Mouse (Mus musculus) liver, embryonic 14.5 days (tissue): ENCODE data around the gene Rhobtb1. TPM values are rescaled to one million over a fixed set of nuclear protein-coding genes. Genes with fewer than 3 reads are reported as not detected.

Source experiments
- ATAC-seq: fragments of 200-750 bp; cut with Nextera tagmentation; 2 replicates; pipeline ENCODE4 v1.8.0; 2017; ENCODE audit warnings: moderate number of reproducible peaks, mild to moderate bottlenecking, moderate library complexity; ENCODE audit not compliant: insufficient read depth
- DNase-seq, 3 experiments: peaks; one replicate each; pipeline ENCODE4 v3.0.0-alpha.2; 2012 to 2013; ENCODE audit warnings: low read depth in 3 of 3, low spot score in 3 of 3
- H3K27ac ChIP-seq: fragments of 300-500 bp; sonication (generic); 2 replicates; pipeline ENCODE4 v1.5.1; 2014; ENCODE audit warnings: moderate library complexity, mild to moderate bottlenecking, control low read depth, inconsistent platforms
- H3K27me3 ChIP-seq: fragments of 300-500 bp; sonication (generic); 2 replicates; pipeline ENCODE4 v1.6.1; 2014; ENCODE audit warnings: mild to moderate bottlenecking, low read length, moderate library complexity; ENCODE audit not compliant: control insufficient read depth, insufficient read depth
- H3K36me3 ChIP-seq: fragments of 300-500 bp; sonication (generic); replicated peaks from 2 replicates; pipeline ENCODE4 v1.6.1; 2014; ENCODE audit warnings: low read depth; ENCODE audit not compliant: control insufficient read depth, insufficient read depth
- H3K4me1 ChIP-seq, 2 experiments: fragments of 200-500 bp in 1 of 2; fragments of 300-500 bp in 1 of 2; sonication (generic) in 1 of 2; replicated peaks; 2 replicates each; pipeline ENCODE4 v1.6.1; 2012 to 2014; ENCODE audit warnings: antibody characterized with exemption in 1 of 2, inconsistent platforms in 1 of 2, low read length in 1 of 2; ENCODE audit not compliant: control insufficient read depth in 2 of 2, insufficient read depth in 2 of 2
- H3K4me2 ChIP-seq: fragments of 300-500 bp; sonication (generic); 2 replicates; pipeline ENCODE4 v1.6.1; 2014; ENCODE audit warnings: low read depth, mild to moderate bottlenecking, control low read depth, moderate library complexity
- H3K4me3 ChIP-seq, 2 experiments: fragments of 200-500 bp in 1 of 2; fragments of 300-500 bp in 1 of 2; sonication (generic) in 1 of 2; 2 replicates each; pipeline ENCODE4 v1.5.1; 2012 to 2014; ENCODE audit warnings: low read depth in 2 of 2, low read length in 2 of 2, mild to moderate bottlenecking in 2 of 2, control low read depth in 1 of 2, inconsistent platforms in 1 of 2, moderate library complexity in 1 of 2; ENCODE audit not compliant: insufficient read depth in 1 of 2
- H3K9ac ChIP-seq: fragments of 300-500 bp; sonication (generic); replicated peaks from 2 replicates; pipeline ENCODE4 v1.6.1; 2014; ENCODE audit warnings: mild to moderate bottlenecking, control low read depth, moderate library complexity
- H3K9me3 ChIP-seq: fragments of 300-500 bp; sonication (generic); 2 replicates; pipeline ENCODE4 v1.6.1; 2016; ENCODE audit warnings: low read length, mixed read lengths; ENCODE audit not compliant: control insufficient read depth
- CTCF ChIP-seq: IDR thresholded peaks from 2 replicates; pipeline ENCODE4 v1.5.1; 2016; ENCODE audit warnings: antibody characterized with exemption, low read depth, control low read depth
- EP300 ChIP-seq: IDR thresholded peaks from 2 replicates; pipeline ENCODE4 v1.6.1; 2016; ENCODE audit warnings: antibody characterized with exemption, low read depth
- WGBS: fragments of 180-500 bp; shearing (Covaris S2); extraction: QIAGEN DNeasy Blood & Tissue Kit; methylation state at CpG from one replicate; pipeline ENCODE4 v1.1.7; 2014; ENCODE audit not compliant: insufficient replicate concordance; 5-methylcytosine and 5-hydroxymethylcytosine counted together
- polyA plus RNA-seq, 2 experiments: library from polyadenylated mRNA; depleted of rRNA in 1 of 2; stranded (reverse) in 1 of 2; unstranded in 1 of 2; fragments of >200 nt; fragmentation: Nextera tagmentation in 1 of 2; extraction: Ambion mirVana in 1 of 2; gene quantifications; 2 replicates each; pipeline versions ENCODE4 v1.2.1 to v1.2.3; 2012 to 2014

Gene Rhobtb1
- polyA plus RNA-seq (2012; rRNA removed) (2.1 and 2.5 TPM in 2 replicates), polyA plus RNA-seq (2014; fragmentation: Nextera tagmentation; extraction: Ambion mirVana) (7.1 and 9.0 TPM in 2 replicates)

- no peaks in the 10 kb centered on the region for H3K9me3 ChIP-seq
- H3K4me1 ChIP-seq: 0 out of 4 replicates have a peak, but pooled peaks cover 0 to 2% of the 10 kb centered on the region in 2 experiments
- TF ChIP-seq CTCF (no peak), EP300 (no peak)
- peak within 1 kb of the TSS in 1 of 2 experiments; percentile 5; a peak in 1 of 4 replicates for H3K4me3 ChIP-seq
- no peak within 1 kb of the TSS for H3K9ac ChIP-seq
- DNase-seq (no peak), ATAC-seq (peak; percentile 62)
- no peak within 1 kb of the TSS for H3K27ac ChIP-seq
- H3K36me3 ChIP-seq: no peaks in the 10 kb centered on the region
- H3K4me2 ChIP-seq: no peak within 1 kb of the TSS; the same call in 1 of the 2 replicates
- no peaks in the 10 kb centered on the region for H3K27me3 ChIP-seq
- whole genome bisulfite sequencing: 55% methylated on average over 20 of the region's 20 CpGs
Measured at GRCm38 (mm10) chr10:69151045-69151444, at the start of gene Rhobtb1. TSS of gene Rhobtb1 (plus strand) at chr10:69151434.

GRCm38 (mm10) chr10:69101988-69102387 lies 49.2 kb upstream of the Rhobtb1 start:
- DNase-seq: no peak
- TF ChIP-seq CTCF (peak; percentile 48), EP300 (no peak)
- Histone ChIP-seq H3K4me1 (no peaks in the 10 kb centered on the region), H3K9ac (no peak overlapping the region), H3K9me3 (no peaks in the 10 kb centered on the region), H3K4me2 (no peak overlapping the region), H3K27ac (no peak overlapping the region), H3K27me3 (no peaks in the 10 kb centered on the region), H3K36me3 (no peaks in the 10 kb centered on the region), H3K4me3 (no peak overlapping the region)
- 53% methylated on average over 4 of the region's 4 CpGs for WGBS
- no peak for ATAC-seq

- Histone ChIP-seq H3K9ac (no peak overlapping the region), H3K27ac (no peak overlapping the region), H3K9me3 (no peaks in the 10 kb centered on the region), H3K4me2 (no peak overlapping the region), H3K36me3 (no peaks in the 10 kb centered on the region), H3K4me3 (no peak overlapping the region), H3K4me1 (no peaks in the 10 kb centered on the region), H3K27me3 (no peaks in the 10 kb centered on the region)
- ATAC-seq (no peak), DNase-seq (no peak)
- WGBS: 39% methylated on average over 12 of the region's 12 CpGs
- TF ChIP-seq CTCF (no peak), EP300 (no peak)
Measured at GRCm38 (mm10) chr10:69104143-69104882, 46.9 kb upstream of the Rhobtb1 start.

GRCm38 (mm10) chr10:69104883-69105225 lies 46.4 kb upstream of the Rhobtb1 start:
- TF ChIP-seq EP300: no peak
- TF ChIP-seq CTCF: no peak
- Histone ChIP-seq H3K9ac (no peak overlapping the region), H3K27ac (no peak overlapping the region), H3K9me3 (no peaks in the 10 kb centered on the region), H3K4me2 (no peak overlapping the region), H3K4me3 (no peak overlapping the region), H3K36me3 (no peaks in the 10 kb centered on the region), H3K27me3 (no peaks in the 10 kb centered on the region), H3K4me1 (no peaks in the 10 kb centered on the region)
- 58% methylated on average over 9 of the region's 9 CpGs for WGBS
- DNase-seq: no peak
- no peak for ATAC-seq

- Histone ChIP-seq H3K4me3 (no peak overlapping the region), H3K9me3 (no peaks in the 10 kb centered on the region), H3K4me1 (no peaks in the 10 kb centered on the region), H3K9ac (no peak overlapping the region), H3K27ac (no peak overlapping the region), H3K36me3 (no peaks in the 10 kb centered on the region), H3K4me2 (no peak overlapping the region), H3K27me3 (no peaks in the 10 kb centered on the region)
- whole genome bisulfite sequencing: 76% methylated on average over 1 of the region's 1 CpGs
- ATAC-seq: no peak
- DNase-seq: no peak
- TF ChIP-seq EP300 (no peak), CTCF (no peak)
Measured at GRCm38 (mm10) chr10:69106796-69107195, 44.4 kb upstream of the Rhobtb1 start.
